Mouse (Mus musculus) olfactory bulb, adult 2 months (tissue): ENCODE data around the gene Men1.

ENCODE experiments used
- CTCF ChIP-seq: fragments of 200-500 bp; IDR thresholded peaks from 2 replicates; pipeline ENCODE4 v1.5.1; 2012; ENCODE audit warnings: low read depth, mild to moderate bottlenecking, low read length, moderate library complexity; ENCODE audit not compliant: insufficient read depth
- POLR2A ChIP-seq: fragments of 200-500 bp; IDR thresholded peaks from 2 replicates; pipeline ENCODE4 v1.6.1; 2012; ENCODE audit warnings: mild to moderate bottlenecking, low read depth, low read length, moderate library complexity; ENCODE audit not compliant: insufficient read depth

DNA sequence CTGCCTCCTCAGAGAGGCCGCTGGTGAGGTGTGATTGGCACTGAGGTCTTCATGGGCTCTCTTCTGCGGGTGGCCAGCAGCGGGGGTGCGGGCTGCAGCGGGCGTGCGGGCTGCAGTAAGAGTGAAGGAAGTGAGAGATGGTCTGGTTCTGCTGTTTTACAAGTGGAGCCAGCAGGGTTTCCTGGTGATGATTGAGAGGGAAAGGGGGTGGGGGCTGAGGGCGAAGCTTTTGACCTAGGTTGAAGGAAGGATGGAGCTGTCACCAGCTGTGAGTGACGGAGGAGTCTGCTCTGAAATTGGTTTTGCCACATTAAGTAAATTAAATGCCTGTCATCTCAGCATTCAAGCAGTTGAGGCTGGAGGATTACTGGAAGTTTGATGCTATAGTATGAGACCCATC lies 13.9 kb downstream of the Men1 start:
- no peak for TF ChIP-seq CTCF
- no peak for TF ChIP-seq POLR2A
